Mouse (Mus musculus): ENCODE measurements around the gene Mknk2. TPM values are rescaled to one million over a fixed set of nuclear protein-coding genes. Genes with fewer than 3 reads are reported as not detected.

Gene Mknk2
- polyA plus RNA-seq, 1 experiment from 2014 or later = 122 TPM

- WGBS = 95% methylated on average over 9 of the region's 9 CpGs
- Histone ChIP-seq H3K4me2 (no peak overlapping the region), H3K27ac (no peak overlapping the region), H3K9ac (replicated peaks) (no peak overlapping the region), H3K27me3 (no peaks in the 10 kb centered on the region), H3K4me3 (replicated peaks) (no peak overlapping the region), H3K4me1 (replicated peaks) (peaks cover 26% of the 10 kb centered on the region), H3K9me3 (no peaks in the 10 kb centered on the region), H3K36me3 (peaks cover 30% of the 10 kb centered on the region)
- no peak for ATAC-seq (ENCODE audit: insufficient number of reproducible peaks, insufficient read depth, low FRiP score, low TSS enrichment, low read depth)
These were observed 20.7 kb upstream of the Mknk2 start for GRCm38 (mm10) chr10:80698605-80699004.

- Histone ChIP-seq H3K9ac (replicated peaks) (0 out of 2 replicates have a peak overlapping the region, but pooled peaks have one; percentile 37), H3K27ac (no peak overlapping the region), H3K27me3 (no peaks in the 10 kb centered on the region), H3K4me1 (replicated peaks) (peaks cover 18% of the 10 kb centered on the region), H3K36me3 (peaks cover 38% of the 10 kb centered on the region), H3K9me3 (no peaks in the 10 kb centered on the region), H3K4me3 (replicated peaks) (0 out of 2 replicates have a peak overlapping the region, but pooled peaks have one; percentile 3), H3K4me2 (no peak overlapping the region)
- no peak for ATAC-seq (ENCODE audit: insufficient number of reproducible peaks, insufficient read depth, low FRiP score, low TSS enrichment, low read depth)
- WGBS = 79% methylated on average over 9 of the region's 9 CpGs
These were observed 19.9 kb upstream of the Mknk2 start for GRCm38 (mm10) chr10:80697812-80698211.

- Histone ChIP-seq H3K27ac (no peak overlapping the region), H3K4me1 (replicated peaks) (peaks cover 17% of the 10 kb centered on the region), H3K9ac (replicated peaks) (no peak overlapping the region), H3K4me3 (replicated peaks) (no peak overlapping the region), H3K36me3 (peaks cover 39% of the 10 kb centered on the region), H3K4me2 (no peak overlapping the region), H3K9me3 (no peaks in the 10 kb centered on the region), H3K27me3 (no peaks in the 10 kb centered on the region)
- no peak for ATAC-seq (ENCODE audit: insufficient number of reproducible peaks, insufficient read depth, low FRiP score, low TSS enrichment, low read depth)
- WGBS = 92% methylated on average over 8 of the region's 8 CpGs
These were observed 19.5 kb upstream of the Mknk2 start for GRCm38 (mm10) chr10:80697393-80697787.

GRCm38 (mm10) chr10:80696502-80697392 is 18.8 kb upstream of the Mknk2 start:
- Histone ChIP-seq H3K27me3 (no peaks in the 10 kb centered on the region), H3K9ac (replicated peaks) (peak overlapping the region; percentile 45; the same call in 1 of the 2 replicates), H3K4me3 (replicated peaks) (no peak overlapping the region), H3K4me1 (replicated peaks) (peaks cover 17% of the 10 kb centered on the region), H3K9me3 (no peaks in the 10 kb centered on the region), H3K27ac (peak overlapping the region; percentile 35; the same call in 1 of the 2 replicates), H3K36me3 (peaks cover 39% of the 10 kb centered on the region), H3K4me2 (no peak overlapping the region)
- 71% methylated on average over 12 of the region's 12 CpGs for WGBS
- ATAC-seq (ENCODE audit: insufficient number of reproducible peaks, insufficient read depth, low FRiP score, low TSS enrichment, low read depth) = no peak

- Histone ChIP-seq H3K4me2 (no peak overlapping the region), H3K27ac (peak overlapping the region; percentile 35; the same call in 1 of the 2 replicates), H3K4me1 (replicated peaks) (peaks cover 15% of the 10 kb centered on the region), H3K4me3 (replicated peaks) (no peak overlapping the region), H3K9ac (replicated peaks) (peak overlapping the region; percentile 45; the same call in 1 of the 2 replicates), H3K27me3 (no peaks in the 10 kb centered on the region), H3K36me3 (peaks cover 47% of the 10 kb centered on the region), H3K9me3 (no peaks in the 10 kb centered on the region)
- ATAC-seq (ENCODE audit: insufficient number of reproducible peaks, insufficient read depth, low FRiP score, low TSS enrichment, low read depth) = no peak
- 76% methylated on average over 10 of the region's 10 CpGs for WGBS
These were observed 18.0 kb upstream of the Mknk2 start for GRCm38 (mm10) chr10:80695801-80696501.

GRCm38 (mm10) chr10:80695186-80695585 is 17.3 kb upstream of the Mknk2 start:
- WGBS = 84% methylated on average over 2 of the region's 2 CpGs
- Histone ChIP-seq H3K4me3 (replicated peaks) (no peak overlapping the region), H3K27me3 (no peaks in the 10 kb centered on the region), H3K4me1 (replicated peaks) (peaks cover 7% of the 10 kb centered on the region; the same call in 1 of the 2 replicates), H3K4me2 (no peak overlapping the region), H3K27ac (0 out of 2 replicates have a peak overlapping the region, but pooled peaks have one; percentile 12), H3K9me3 (no peaks in the 10 kb centered on the region), H3K36me3 (peaks cover 55% of the 10 kb centered on the region), H3K9ac (replicated peaks) (no peak overlapping the region)
- no peak for ATAC-seq (ENCODE audit: insufficient number of reproducible peaks, insufficient read depth, low FRiP score, low TSS enrichment, low read depth)

- H3K9me3 ChIP-seq = no peaks in the 10 kb centered on the region
- ATAC-seq (ENCODE audit: insufficient number of reproducible peaks, insufficient read depth, low FRiP score, low TSS enrichment, low read depth) = no peak
- no peak overlapping the region for H3K4me2 ChIP-seq
- H3K27me3 ChIP-seq = no peaks in the 10 kb centered on the region
- 0 out of 2 replicates have a peak, but pooled peaks cover 3% of the 10 kb centered on the region for H3K4me1 ChIP-seq (replicated peaks)
- no peak overlapping the region for H3K9ac ChIP-seq (replicated peaks)
- H3K4me3 ChIP-seq (replicated peaks) = no peak overlapping the region
- 87% methylated on average over 13 of the region's 13 CpGs for WGBS
- H3K36me3 ChIP-seq = peaks cover 63% of the 10 kb centered on the region
- peak overlapping the region; percentile 12; the same call in 1 of the 2 replicates for H3K27ac ChIP-seq
These were observed 16.4 kb upstream of the Mknk2 start for GRCm38 (mm10) chr10:80694159-80694938.

GRCm38 (mm10) chr10:80693401-80694045 is 15.6 kb upstream of the Mknk2 start:
- Histone ChIP-seq H3K36me3 (peaks cover 65% of the 10 kb centered on the region), H3K27ac (no peak overlapping the region)
- WGBS = 88% methylated on average over 12 of the region's 12 CpGs

GRCm38 (mm10) chr10:80692249-80693165 is 14.6 kb upstream of the Mknk2 start:
- H3K36me3 ChIP-seq = peaks cover 64% of the 10 kb centered on the region
- no peak overlapping the region for H3K4me2 ChIP-seq
- H3K27ac ChIP-seq = no peak overlapping the region
- H3K27me3 ChIP-seq = no peaks in the 10 kb centered on the region
- ATAC-seq (ENCODE audit: insufficient number of reproducible peaks, insufficient read depth, low FRiP score, low TSS enrichment, low read depth) = no peak
- H3K4me3 ChIP-seq (replicated peaks) = no peak overlapping the region
- no peaks in the 10 kb centered on the region for H3K4me1 ChIP-seq (replicated peaks)
- WGBS = 84% methylated on average over 14 of the region's 14 CpGs
- no peaks in the 10 kb centered on the region for H3K9me3 ChIP-seq
- no peak overlapping the region for H3K9ac ChIP-seq (replicated peaks)

More at GRCm38 (mm10) chr10:80693401-80694045, 15.6 kb upstream of the Mknk2 start:
- Histone ChIP-seq H3K9ac (replicated peaks) (0 out of 2 replicates have a peak overlapping the region, but pooled peaks have one; percentile 27), H3K4me2 (no peak overlapping the region), H3K9me3 (no peaks in the 10 kb centered on the region), H3K4me1 (replicated peaks) (no peaks in the 10 kb centered on the region), H3K4me3 (replicated peaks) (no peak overlapping the region), H3K27me3 (no peaks in the 10 kb centered on the region)
- no peak for ATAC-seq (ENCODE audit: insufficient number of reproducible peaks, insufficient read depth, low FRiP score, low TSS enrichment, low read depth)
